Mouse (Mus musculus): ENCODE data around the gene Olfr657.

The Olfr657 gene

DNA sequence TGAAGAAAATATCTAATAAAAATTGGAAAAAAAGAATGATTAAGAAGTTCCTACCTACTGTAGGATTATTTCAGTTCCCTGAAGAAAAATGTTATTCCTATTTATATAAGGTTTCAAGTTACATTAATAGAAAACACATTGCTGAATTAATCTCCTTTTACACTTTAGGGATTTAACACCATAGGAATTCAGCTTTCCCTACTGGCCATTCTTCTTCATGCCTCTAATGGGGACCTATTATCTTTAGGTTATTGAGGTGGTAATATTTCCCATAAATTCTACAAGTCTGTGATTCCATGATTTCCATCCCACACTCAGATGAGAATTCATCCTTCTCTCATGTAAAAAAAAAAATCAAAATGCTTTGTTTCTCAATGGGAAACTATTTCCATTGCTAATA, at the start of gene Olfr657:
TSS of gene Olfr657 (plus strand) at position 301 of the 400 bp plus-strand sequence.
- DNase-seq (ENCODE audit: low spot score): no peak

DNA sequence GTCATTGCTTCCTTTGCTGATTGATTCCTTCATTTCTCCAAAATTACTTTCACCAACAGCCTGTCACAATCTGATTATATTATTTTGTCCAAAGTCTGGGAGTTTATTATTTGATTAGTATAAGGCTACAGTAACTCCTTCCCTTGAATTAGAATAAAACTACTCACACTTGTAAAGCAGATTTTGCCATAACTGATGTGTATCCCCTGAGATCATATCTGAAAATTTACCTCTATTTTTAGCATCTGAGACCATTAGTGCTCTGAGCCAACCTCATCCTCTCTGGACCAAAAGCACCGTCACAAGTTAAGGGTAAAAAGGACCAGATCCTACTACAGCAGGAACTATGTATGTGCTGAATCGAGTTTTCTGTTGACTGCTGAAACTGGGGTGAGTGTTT, 47.6 kb upstream of the Olfr657 start, which contains the start of gene Olfr653:
TSS of gene Olfr653 (plus strand) at position 301 of the 400 bp plus-strand sequence.
- no peak for DNase-seq (ENCODE audit: low spot score)

DNA sequence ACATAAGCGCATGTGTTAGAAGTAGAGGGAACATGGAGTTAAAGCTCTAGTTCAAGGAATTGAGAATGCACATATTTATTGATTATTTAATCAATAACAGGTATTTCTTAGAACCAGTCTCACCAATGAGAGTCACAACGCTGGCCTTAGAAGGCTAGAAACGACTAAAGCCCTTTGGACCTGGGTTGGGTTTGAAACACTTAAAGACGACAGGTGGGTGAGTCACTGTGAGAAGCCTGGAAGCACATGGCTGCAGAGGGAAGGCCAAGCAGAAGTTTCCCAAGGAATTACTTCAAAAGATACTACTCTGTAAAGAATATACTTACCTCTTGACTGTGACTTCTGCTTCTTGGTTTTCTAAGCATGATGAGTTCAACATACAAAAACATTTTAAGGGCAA, 43.7 kb upstream of the Olfr657 start:
- DNase-seq (ENCODE audit: low spot score): no peak

DNA sequence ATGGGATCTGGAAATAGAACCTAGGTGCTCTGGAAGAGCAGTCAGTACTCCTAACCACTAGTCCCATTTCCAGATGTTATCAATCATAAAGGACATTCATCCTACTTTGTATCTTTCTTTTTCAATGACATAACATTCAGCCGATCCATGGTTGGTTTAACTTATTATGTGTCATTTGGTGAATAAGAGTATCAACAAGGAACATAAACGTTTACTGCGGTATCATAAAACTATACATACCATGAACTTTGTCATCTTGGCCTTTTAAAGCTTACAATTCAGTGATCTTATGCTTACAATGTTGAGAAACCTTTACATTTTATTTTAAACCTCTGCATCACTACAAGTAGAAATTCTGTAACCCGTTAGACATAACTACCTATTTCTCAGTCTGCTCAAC, 43.2 kb upstream of the Olfr657 start:
- no peak for DNase-seq (ENCODE audit: low spot score)

DNA sequence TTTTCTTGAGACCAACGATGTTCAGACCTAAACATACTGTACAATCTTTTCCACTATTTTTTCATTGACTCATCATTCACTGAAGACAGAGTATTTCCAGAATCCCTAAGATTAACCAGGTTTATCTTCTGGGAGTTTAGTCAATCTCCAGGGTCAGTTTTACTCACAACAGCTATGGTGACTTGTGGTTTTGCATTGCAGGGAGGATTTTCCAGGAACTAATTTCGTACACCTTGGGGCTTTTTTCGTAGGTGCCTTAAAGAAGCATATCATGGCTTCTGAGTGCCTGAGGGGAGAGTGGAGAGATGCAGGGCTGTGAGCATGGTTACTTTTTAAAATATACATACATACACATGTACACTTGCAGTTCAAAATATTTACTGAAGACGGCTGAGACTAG, 37.9 kb upstream of the Olfr657 start, which contains the start of gene Olfr654:
TSS of gene Olfr654 (plus strand) at position 301 of the 400 bp plus-strand sequence.
- DNase-seq (ENCODE audit: low spot score): no peak

DNA sequence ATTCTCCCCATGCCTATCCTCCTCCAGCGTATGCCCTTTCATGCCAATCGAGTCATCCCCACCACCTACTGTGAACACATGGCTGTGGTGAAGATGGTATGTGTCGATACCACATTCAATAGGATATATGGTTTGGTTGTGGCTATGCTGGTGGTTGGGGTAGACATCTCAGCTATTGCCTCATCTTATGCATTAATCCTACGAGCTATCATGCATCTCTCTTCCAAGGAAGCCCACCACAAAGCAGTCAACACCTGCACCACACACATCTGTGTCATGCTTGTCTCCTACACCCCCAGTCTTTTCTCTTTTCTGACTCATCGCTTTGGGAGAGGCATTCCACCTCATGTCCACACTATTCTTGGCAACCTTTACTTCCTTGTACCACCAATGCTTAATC, 36.3 kb upstream of the Olfr657 start:
- no peak for DNase-seq (ENCODE audit: low spot score)

DNA sequence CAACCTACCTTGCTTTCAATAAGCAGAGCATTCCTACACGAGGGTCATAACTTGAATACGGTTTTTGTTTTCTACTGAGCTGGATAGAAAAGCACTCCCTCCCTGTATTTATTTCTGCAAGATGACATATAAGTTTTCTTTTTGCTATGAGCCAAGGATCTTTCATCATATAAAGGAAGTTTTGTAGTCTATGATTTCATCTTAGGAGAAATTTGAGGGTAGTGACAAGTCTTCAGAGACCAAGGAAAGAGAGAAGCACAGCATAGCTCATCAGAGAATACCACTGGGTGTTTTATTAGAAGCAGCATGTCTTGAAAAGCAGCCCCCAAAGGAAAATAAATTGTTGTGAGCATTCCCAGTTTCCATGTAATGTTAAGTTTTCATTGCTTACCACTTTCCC, 22.9 kb upstream of the Olfr657 start, which contains the start of gene Olfr655:
TSS of gene Olfr655 (minus strand) at position 101 of the 400 bp plus-strand sequence.
- DNase-seq (ENCODE audit: low spot score): no peak

DNA sequence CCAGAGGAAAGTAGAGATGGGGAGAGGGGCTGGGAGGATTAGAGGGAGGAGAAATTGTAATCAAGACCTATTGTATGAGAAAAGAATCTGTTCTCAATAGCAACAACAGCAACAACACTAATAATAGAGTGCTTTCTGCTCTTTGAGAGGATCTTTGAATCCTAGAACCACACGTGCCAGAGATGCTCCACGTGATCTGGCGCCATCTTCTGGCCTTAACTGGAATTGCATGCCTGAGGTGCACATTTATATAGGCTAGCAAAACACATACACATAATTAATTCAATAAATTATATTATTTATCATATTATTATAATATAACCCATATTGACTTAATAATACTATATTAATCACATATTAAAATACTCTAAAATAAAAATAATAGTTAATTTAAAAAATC, 21.4 kb upstream of the Olfr657 start:
- peak; percentile 63 for DNase-seq (ENCODE audit: low spot score)

DNA sequence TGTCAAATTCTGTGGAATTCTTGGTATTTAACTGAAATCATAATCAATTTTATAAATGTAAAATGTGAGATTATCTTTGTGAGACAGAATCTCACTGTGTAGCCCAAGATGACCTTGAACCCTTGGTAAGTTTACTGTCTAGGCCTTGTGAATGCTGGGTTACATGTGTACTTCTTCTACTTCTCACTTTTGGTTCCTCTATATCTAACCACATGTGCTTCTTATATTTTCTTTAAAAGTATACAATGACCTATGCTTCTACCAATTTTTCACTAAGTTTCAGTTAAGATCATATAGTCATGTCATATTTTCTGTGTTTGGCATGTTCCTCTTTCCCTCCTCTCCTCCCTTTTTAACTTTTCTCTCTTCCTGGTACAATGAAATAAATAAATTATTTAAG, 19.9 kb upstream of the Olfr657 start:
- no peak for DNase-seq (ENCODE audit: low spot score)

DNA sequence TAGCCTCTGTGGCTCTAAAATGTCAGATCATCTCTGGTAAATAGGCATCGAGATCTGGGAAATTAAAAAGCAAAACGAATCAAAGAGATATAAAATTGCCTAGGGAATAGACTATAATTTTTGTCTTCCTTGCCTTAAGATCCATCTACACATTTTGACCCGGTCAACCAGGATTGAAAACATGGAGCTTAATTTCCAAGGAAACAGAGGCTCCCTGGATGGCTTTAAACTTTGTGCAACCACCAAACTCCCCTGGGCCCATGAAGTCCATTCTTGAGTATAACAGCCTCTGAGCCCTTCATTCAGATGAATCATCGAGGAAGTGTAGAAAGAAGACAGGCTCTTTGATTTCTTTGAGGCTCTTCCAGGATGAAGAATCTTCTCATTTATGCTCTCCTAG, 10.9 kb upstream of the Olfr657 start, which contains the start of gene Olfr656:
TSS of gene Olfr656 (plus strand) at position 301 of the 400 bp plus-strand sequence.
- no peak for DNase-seq (ENCODE audit: low spot score)

DNA sequence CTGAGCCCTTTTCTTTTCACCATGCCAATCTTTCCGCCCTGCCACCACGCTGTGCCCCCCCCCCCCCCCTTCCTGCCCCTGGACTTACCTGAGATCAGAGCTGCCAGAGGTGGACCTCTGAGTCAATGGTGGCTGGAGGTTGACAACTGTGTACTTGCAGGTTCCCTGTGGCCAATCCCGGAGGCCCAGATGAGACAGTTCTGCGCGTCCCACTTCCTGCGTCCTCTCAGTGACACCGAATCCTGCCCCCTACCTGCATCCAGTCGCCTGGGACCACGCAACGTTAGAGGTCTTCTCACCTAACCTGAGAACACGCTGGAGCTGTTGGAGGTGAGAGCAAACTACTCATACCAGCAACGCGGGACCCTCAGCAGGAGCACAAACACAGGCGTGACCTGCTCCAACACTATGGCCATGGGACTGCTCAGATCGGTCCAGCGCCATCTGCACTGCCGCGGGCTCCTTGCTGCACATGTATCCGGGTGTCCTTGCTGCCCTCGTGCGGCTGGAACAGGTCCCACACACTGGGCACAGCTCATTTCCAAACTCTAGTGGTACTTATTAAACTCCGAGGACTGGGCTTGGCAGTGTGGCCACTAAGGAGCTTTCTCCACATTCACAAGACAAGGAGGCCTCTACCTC, 22.4 kb downstream of the Olfr657 start, which contains the start of gene Olfr658:
TSS of gene Olfr658 (minus strand) at position 465 of the 642 bp plus-strand sequence.
- DNase-seq (ENCODE audit: low spot score): peak; percentile 76

DNA sequence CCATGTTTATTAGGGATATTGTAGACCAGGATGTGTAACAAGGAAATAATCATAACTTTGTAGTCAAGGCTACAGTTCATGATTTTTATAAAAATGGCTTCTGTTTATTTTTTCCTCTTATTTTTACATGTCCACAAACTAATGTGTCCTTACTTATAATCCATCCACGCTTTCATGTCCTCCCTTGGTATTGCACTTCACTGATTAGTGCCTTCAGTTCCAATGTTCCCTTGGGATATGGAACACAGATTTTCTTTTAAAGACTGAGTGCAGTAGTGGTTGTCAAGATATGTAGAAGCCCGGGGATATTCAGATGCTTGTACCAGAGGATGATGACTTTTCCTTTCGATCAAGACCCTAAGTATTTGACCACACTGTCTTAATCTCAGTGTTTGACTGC, 41.9 kb downstream of the Olfr657 start, which contains the start of gene Olfr659:
TSS of gene Olfr659 (plus strand) at position 301 of the 400 bp plus-strand sequence.
- no peak for DNase-seq (ENCODE audit: low spot score)

DNA sequence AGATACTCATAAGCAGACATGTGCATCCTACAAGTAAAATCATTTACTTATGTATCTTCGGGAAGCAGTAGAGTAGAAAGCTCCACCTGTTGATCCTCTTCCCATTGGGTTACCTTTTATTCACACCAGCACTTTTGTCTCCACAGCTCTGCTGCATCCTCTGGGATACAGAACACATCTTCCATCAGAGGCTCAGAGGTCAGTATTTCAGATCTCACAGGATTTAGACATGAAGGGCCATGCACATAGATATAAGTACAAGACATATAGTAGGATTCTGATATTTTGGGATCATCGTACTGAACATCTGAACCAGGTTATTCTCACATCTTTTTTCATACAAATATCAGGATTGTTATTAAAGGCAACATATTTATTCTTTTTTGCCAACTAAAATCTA, 61.6 kb downstream of the Olfr657 start, which contains the start of gene Olfr661:
TSS of gene Olfr661 (plus strand) at position 301 of the 400 bp plus-strand sequence.
- DNase-seq (ENCODE audit: low spot score): no peak

Measured in embryo, embryonic 10.5 days (tissue).